Mouse (Mus musculus): ENCODE data around the gene Efna5. TPM values are rescaled to one million over a fixed set of nuclear protein-coding genes. Genes with fewer than 3 reads are reported as not detected.
A peak's percentile ranks its signal among the peaks of the same experiment; 100 is the strongest.

The Efna5 gene
- polyA plus RNA-seq, 1 experiment = 2.8 TPM

- Histone ChIP-seq H3ac (ENCODE audit: control insufficient read depth, insufficient read length) (no peak overlapping the region), H3K27me3 (ENCODE audit: control insufficient read depth, insufficient read depth, insufficient read length) (no peaks in the 10 kb centered on the region), H3K4me2 (ENCODE audit: low read depth) (no peak overlapping the region), H3K79me2 (ENCODE audit: control insufficient read depth, insufficient read depth) (peaks cover 4% of the 10 kb centered on the region), H3K4me3 (no peak overlapping the region), H3K36me3 (ENCODE audit: control insufficient read depth, insufficient read depth) (no peaks in the 10 kb centered on the region)
- TF ChIP-seq MAX (IDR thresholded peaks at IDR 0.05; ENCODE audit: low read depth) = no peak
- TF ChIP-seq REST (IDR thresholded peaks at IDR 0.05; ENCODE audit: insufficient read depth, insufficient read length) = no peak
- no peak for TF ChIP-seq TCF3 (IDR thresholded peaks at IDR 0.05; ENCODE audit: insufficient read length, low read depth)
- TF ChIP-seq POLR2AphosphoS2 (IDR thresholded peaks at IDR 0.05; ENCODE audit: insufficient read length, low read depth) = no peak
- TF ChIP-seq MYOG (IDR thresholded peaks at IDR 0.05; ENCODE audit: control insufficient read depth in 1 of 3, insufficient read depth in 1 of 3, insufficient read length in 2 of 3, low read depth in 2 of 3) = no peak
- no peak for TF ChIP-seq SRF (IDR thresholded peaks at IDR 0.05; ENCODE audit: control insufficient read depth, insufficient read length, low read depth)
- no peak for TF ChIP-seq E2F4 (IDR thresholded peaks at IDR 0.05; ENCODE audit: insufficient read depth)
- no peak for TF ChIP-seq POLR2A (IDR thresholded peaks at IDR 0.05; ENCODE audit: insufficient read length, low read depth)
Observed at GRCm38 (mm10) chr17:62717426-62718131, 163.5 kb downstream of the Efna5 start.

- TF ChIP-seq MYOD1 (IDR thresholded peaks at IDR 0.05; ENCODE audit: control insufficient read depth in 1 of 3, insufficient read length in 2 of 3, low read depth in 2 of 3) (no peak), POLR2AphosphoS2 (IDR thresholded peaks at IDR 0.05; ENCODE audit: insufficient read length, low read depth) (no peak)
- no peak overlapping the region for H3ac ChIP-seq (ENCODE audit: control insufficient read depth, insufficient read length)
- H3K79me2 ChIP-seq (ENCODE audit: control insufficient read depth, insufficient read depth) = no peaks in the 10 kb centered on the region
- H3K4me2 ChIP-seq (ENCODE audit: low read depth) = no peak overlapping the region
- no peak overlapping the region for H3K4me3 ChIP-seq
- no peaks in the 10 kb centered on the region for H3K36me3 ChIP-seq (ENCODE audit: control insufficient read depth, insufficient read depth)
- no peaks in the 10 kb centered on the region for H3K27me3 ChIP-seq (ENCODE audit: control insufficient read depth, insufficient read depth, insufficient read length)
Observed at GRCm38 (mm10) chr17:62713455-62713854, 167.7 kb downstream of the Efna5 start.

- Histone ChIP-seq H3K4me2 (ENCODE audit: low read depth) (no peak overlapping the region), H3ac (ENCODE audit: control insufficient read depth, insufficient read length) (no peak overlapping the region)
- no peak for TF ChIP-seq MAX (IDR thresholded peaks at IDR 0.05; ENCODE audit: low read depth)
- no peak for TF ChIP-seq E2F4 (IDR thresholded peaks at IDR 0.05; ENCODE audit: insufficient read depth)
- TF ChIP-seq POLR2AphosphoS2 (IDR thresholded peaks at IDR 0.05; ENCODE audit: insufficient read length, low read depth) = no peak
- TF ChIP-seq TCF3 (IDR thresholded peaks at IDR 0.05; ENCODE audit: insufficient read length, low read depth) = no peak
- TF ChIP-seq SRF (IDR thresholded peaks at IDR 0.05; ENCODE audit: control insufficient read depth, insufficient read length, low read depth) = no peak
- no peak for TF ChIP-seq USF1 (IDR thresholded peaks at IDR 0.05; ENCODE audit: low read depth)
- TF ChIP-seq CEBPB (IDR thresholded peaks at IDR 0.05; ENCODE audit: insufficient read depth, poor library complexity, severe bottlenecking) = no peak
- no peak for TF ChIP-seq REST (IDR thresholded peaks at IDR 0.05; ENCODE audit: insufficient read depth, insufficient read length)
- no peak for TF ChIP-seq MYOG (IDR thresholded peaks at IDR 0.05; ENCODE audit: control insufficient read depth in 1 of 3, insufficient read depth in 1 of 3, insufficient read length in 2 of 3, low read depth in 2 of 3)
- no peak for TF ChIP-seq MYOD1 (IDR thresholded peaks at IDR 0.05; ENCODE audit: control insufficient read depth in 1 of 3, insufficient read length in 2 of 3, low read depth in 2 of 3)
- no peak for TF ChIP-seq TCF12 (IDR thresholded peaks at IDR 0.05; ENCODE audit: insufficient read depth, poor library complexity, severe bottlenecking)
- no peak for TF ChIP-seq POLR2A (IDR thresholded peaks at IDR 0.05; ENCODE audit: insufficient read length, low read depth)
Observed at GRCm38 (mm10) chr17:62706418-62706817, 174.7 kb downstream of the Efna5 start.

GRCm38 (mm10) chr17:62702020-62702814 lies 178.9 kb downstream of the Efna5 start:
- no peaks in the 10 kb centered on the region for H3K27me3 ChIP-seq (ENCODE audit: control insufficient read depth, insufficient read depth, insufficient read length)
- no peak overlapping the region for H3K4me2 ChIP-seq (ENCODE audit: low read depth)
- H3K4me3 ChIP-seq = no peak overlapping the region
- H3K36me3 ChIP-seq (ENCODE audit: control insufficient read depth, insufficient read depth) = no peaks in the 10 kb centered on the region
- no peak overlapping the region for H3ac ChIP-seq (ENCODE audit: control insufficient read depth, insufficient read length)
- TF ChIP-seq SRF (IDR thresholded peaks at IDR 0.05; ENCODE audit: control insufficient read depth, insufficient read length, low read depth) = no peak
- peak; percentile 21 for TF ChIP-seq USF1 (IDR thresholded peaks at IDR 0.05; ENCODE audit: low read depth)
- no peaks in the 10 kb centered on the region for H3K79me2 ChIP-seq (ENCODE audit: control insufficient read depth, insufficient read depth)

More at GRCm38 (mm10) chr17:62706418-62706817, 174.7 kb downstream of the Efna5 start:
- Histone ChIP-seq H3K36me3 (ENCODE audit: control insufficient read depth, insufficient read depth) (no peaks in the 10 kb centered on the region), H3K4me3 (no peak overlapping the region), H3K27me3 (ENCODE audit: control insufficient read depth, insufficient read depth, insufficient read length) (no peaks in the 10 kb centered on the region), H3K79me2 (ENCODE audit: control insufficient read depth, insufficient read depth) (no peaks in the 10 kb centered on the region)

GRCm38 (mm10) chr17:62700791-62701602 lies 180.1 kb downstream of the Efna5 start:
- Histone ChIP-seq H3ac (ENCODE audit: control insufficient read depth, insufficient read length) (no peak overlapping the region), H3K4me3 (no peak overlapping the region), H3K4me2 (ENCODE audit: low read depth) (no peak overlapping the region), H3K36me3 (ENCODE audit: control insufficient read depth, insufficient read depth) (no peaks in the 10 kb centered on the region), H3K27me3 (ENCODE audit: control insufficient read depth, insufficient read depth, insufficient read length) (no peaks in the 10 kb centered on the region), H3K79me2 (ENCODE audit: control insufficient read depth, insufficient read depth) (no peaks in the 10 kb centered on the region)
- TF ChIP-seq SRF (IDR thresholded peaks at IDR 0.05; ENCODE audit: control insufficient read depth, insufficient read length, low read depth) = no peak
